Mouse (Mus musculus): ENCODE data around the gene Crtc2.

- TF ChIP-seq GATA1 (IDR thresholded peaks at IDR 0.05; ENCODE audit: low read length) (no peak), TAL1 (IDR thresholded peaks at IDR 0.05; ENCODE audit: low read length) (no peak)
These were observed 6.4 kb upstream of the Crtc2 start for GRCm38 (mm10) chr3:90247630-90247959.

Measured in erythroblast, embryonic 14.5 days (primary cell).